Mouse (Mus musculus) CD4-positive, CD25-positive, alpha-beta regulatory T cell, adult 4 months (primary cell): ENCODE data around the gene Ptcd2. TPM values are rescaled to one million over a fixed set of nuclear protein-coding genes. Genes with fewer than 3 reads are reported as not detected.

ENCODE experiments used
- ATAC-seq: one replicate; pipeline ENCODE4 v1.8.0; 2017
- polyA plus RNA-seq, 2 experiments: library from polyadenylated mRNA; unstranded; fragments of 100-300 nt; shearing (Covaris generic); gene quantifications; one replicate each; pipeline ENCODE4 v1.2.1; 2017

The Ptcd2 gene
- 10 to 100 TPM; 62.9 to 72.4 TPM for polyA plus RNA-seq

DNA sequence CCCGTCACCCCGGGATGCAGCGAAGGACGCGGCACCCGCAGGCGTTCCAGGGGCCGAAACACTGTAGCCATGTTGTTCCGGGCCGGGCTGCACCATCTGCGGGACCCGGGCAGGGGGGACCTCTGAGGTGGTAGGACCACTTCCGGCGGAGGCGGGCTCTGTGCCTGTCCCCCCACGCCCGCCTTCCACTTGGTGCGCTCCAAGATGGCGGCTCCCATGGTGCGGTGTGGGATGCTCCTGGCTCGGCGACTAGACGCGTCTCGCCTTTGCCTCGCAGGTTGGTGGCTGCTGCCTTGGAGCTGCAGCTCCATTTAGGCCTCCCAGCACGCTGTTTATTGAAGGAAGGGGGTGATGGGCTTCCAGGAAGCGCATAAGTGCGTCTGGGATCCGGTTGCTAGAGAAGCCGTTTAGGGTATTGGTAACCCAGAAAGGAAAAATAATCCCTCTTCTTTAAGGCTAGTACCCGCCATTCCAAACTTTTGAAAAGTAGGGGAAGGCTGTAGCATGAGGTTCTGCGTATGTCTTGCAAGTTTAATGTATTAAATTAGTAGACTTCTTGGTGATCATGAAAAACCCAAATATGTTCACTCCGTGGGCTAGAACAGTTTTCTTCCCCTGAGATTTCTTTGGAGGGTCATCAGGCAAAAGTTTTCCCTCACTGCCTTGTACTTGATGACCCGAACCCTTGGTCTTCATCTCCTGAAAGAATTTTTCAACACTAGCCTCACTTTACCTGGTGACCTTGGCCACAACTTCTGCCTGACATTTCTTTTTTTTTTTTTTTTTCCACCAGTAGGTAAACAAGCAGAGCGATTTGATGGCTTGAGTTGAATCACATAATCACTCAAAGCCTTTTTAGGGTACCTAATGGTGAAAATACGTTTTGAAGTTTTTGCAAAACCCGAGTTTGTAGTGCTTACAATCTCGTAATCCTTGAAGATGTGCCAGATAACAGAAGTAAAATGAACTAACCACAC lies at the start of gene Ptcd2, which contains the start of gene Mrps27:
Ptcd2 (minus strand) TSS at position 107 of the 977 bp plus-strand sequence.
Mrps27 (plus strand) TSS at position 188 of the 977 bp plus-strand sequence.
- peak; percentile 98 for ATAC-seq

DNA sequence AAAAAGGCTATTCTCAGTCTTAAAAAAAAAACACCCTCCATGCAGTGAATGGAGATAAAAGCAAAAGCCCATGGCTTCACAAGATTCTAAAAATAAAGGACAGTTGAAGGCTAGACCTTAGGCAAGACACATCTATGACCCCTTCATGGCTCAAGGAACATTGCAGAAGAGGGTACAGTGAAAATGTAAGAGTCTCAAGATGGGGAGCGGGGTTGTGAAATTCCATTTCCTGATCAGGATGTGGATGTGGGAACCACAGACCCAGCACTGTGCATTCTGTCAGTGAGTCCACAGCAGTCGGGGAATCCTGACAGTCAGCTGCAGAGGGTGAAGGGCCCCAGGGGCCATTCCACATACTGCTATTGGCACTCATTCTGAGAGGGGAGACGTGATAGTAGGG lies 48.6 kb upstream of the Ptcd2 start:
- ATAC-seq: no peak

DNA sequence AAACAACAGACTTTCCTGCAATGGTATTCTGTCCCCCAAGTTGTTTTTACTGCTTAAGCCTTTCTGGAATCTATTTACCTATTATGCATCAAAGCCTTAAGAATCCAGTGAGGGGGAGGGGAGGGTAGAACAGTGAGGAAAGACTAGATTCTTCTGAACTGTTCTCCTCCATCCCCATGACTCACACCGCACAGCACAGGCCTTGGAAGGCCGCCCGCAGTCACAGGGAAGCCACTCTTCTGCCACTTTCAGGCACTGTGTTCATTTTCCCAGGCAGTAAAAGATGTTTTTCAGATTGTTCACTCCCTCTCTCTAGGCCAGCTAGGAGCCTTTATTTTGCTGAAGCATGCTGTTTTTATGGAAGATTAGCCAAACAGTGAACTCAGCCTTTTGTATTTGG lies 46.9 kb upstream of the Ptcd2 start:
- ATAC-seq: no peak

DNA sequence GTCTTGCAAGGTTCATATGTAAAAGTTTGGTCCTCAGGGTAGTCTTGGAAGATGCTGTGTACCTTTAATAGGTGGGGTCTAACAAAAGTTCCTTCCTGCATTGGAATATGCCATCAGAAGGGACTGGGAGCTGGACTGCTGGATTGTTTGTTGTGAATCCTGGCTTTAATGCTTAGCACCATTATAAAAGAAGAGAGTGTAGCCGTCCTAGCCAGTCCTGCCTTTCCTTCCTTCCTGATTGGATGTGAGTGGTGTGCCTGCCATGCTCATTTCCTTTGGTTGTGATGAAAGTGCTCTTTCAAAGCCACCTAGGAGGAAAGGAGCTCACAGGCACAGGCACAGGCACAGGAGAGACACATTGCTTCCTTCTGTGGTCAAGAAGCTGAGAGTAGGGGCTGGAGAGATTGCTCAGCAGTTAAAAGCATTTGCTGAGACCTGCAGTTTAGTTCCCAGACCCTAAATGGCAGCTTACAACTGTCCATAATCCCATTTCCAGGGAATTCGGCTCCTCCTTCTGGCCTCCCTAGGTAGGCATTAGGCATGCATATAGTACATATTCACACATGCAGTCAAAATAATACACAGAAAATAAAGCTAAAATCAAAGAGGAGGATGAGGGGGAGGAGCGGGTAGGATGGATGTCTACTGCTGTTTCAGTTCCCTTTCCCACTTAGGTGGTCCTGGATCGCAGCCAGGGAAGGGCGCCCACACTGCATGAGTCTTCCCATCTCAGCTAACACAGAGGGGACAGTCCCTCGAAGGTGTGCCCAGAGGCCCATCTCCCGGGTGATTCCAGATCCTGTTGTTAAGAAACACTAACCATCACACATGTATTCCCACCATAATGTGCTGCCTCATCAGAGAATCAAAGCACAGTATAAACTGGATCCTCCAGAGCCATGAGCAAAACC lies 43.7 kb upstream of the Ptcd2 start:
- no peak for ATAC-seq

DNA sequence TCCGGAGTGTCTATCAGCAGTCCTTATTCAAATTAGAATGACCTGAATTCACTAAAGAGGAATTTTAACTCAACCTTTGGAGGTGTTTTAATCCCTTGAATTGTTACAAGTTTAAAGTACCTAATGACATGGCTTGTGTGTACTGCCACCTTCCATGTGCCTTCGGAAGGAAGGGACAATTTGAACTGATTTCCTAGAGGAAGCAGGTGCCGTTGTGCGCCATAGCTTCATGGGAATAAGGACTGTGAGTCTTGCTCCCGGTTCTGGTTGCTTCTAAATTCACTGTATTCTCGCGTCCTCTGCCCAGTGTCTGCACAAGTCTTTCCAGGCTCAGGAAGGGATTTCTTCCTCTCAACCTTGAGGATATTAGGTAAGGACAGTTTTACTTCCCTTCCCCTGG lies 41.8 kb upstream of the Ptcd2 start:
- no peak for ATAC-seq

DNA sequence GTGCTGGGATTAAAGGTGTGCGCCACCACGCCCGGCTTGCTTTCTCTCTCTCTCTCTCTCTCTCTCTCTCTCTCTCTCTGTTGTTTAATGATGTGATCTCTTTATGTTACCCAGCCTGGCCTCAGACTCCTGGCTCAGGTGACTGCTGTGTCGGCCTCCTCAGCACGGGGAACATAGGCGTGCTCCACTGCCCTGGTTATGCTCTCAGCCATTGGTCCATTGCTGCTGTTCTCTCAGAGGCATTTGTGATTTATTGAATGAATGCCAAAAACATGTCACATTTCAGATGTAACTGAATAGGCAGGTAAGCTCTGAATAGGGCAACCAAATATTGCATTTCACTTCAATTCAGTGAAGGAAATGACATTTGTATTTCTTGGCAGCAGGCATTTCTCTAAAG lies 41.4 kb upstream of the Ptcd2 start:
- ATAC-seq: no peak

DNA sequence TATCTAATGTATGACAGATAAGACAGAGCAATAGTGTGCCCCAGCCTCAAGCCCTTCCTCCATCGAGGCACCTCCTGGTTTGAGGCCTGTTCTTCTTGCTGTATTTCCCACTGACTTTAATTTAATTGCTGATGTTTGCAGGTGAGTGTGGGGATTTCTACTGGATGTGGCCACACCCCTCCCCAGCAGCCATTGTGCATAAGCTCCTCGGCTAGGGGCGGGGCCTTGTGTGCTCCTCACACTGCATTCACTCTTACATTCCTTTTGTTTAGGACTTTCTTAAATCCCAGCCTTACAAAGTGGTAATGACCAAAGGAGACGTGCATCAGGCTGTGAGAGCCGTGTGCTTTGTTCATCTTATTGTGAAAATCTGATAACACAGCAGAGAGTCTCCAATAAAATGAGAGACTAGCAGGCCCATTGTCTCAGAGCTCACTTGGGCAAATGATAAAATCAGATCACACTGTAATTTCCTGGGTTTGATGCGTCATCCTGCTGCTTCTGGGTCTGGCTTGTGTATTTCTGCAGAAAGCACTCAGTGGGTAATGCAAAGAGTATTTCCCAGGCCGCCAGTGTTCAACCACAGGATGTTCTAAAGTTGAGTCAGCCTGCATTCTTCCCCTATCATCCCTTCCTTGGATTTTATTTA lies 40.2 kb upstream of the Ptcd2 start:
- peak; percentile 62 for ATAC-seq

DNA sequence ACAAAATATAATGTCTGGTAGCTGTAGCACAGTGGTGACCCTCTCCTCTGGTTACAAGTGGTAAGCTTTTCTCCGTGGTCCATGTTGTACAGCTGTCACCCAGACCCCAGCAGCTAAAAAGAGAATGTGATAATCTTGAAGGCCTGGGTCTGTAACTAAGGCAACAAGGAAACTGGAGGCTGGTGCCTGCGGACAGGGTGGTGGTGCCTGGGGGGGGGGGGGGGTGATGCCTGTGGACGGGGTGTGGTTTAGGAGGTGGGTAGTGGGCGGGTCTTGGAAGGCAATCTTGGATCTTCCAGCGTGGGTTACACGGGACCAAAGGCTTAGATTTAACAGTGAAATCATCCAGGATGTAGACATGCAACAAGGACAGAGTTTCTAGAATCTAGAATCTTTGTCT lies 37.9 kb upstream of the Ptcd2 start:
- ATAC-seq: no peak

DNA sequence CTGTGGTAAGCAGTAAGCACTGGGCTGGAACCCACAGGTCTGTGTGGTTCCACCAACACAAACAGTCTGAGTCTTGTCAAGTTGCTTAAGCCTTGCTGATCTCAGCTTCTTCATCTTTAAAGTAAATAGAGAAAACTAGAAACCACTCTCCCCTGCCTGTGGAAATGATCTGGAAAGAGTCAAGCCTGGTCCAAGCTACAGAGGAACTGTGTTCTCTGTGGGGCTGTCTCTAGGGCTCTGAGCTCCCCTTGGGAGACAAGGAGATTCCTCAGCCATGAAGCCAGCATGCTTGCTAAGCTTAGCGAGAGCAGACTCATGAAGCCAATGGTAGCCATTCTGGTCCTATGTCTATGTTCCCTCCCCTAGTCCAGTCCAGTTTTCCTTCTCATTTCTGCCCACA lies 33.7 kb upstream of the Ptcd2 start:
- no peak for ATAC-seq

DNA sequence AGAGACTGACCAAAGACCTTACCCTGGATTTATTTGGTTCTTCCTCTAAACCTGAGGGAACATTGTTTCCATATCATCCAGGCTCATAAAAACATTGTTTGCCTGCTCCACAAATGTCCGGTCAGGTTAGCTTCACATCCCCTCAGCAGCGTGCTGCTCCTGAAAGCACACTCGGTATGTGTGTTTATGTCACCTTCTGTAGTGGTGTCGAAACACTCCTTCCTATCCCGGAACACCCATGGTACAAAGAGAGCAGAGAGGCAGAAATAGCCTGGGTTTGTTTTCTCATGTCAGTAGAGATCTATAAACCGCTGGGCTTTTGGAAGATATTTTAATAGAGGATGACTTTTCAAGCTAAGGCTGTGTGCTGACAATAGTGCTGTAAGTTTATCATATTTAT lies 32.5 kb upstream of the Ptcd2 start:
- no peak for ATAC-seq

DNA sequence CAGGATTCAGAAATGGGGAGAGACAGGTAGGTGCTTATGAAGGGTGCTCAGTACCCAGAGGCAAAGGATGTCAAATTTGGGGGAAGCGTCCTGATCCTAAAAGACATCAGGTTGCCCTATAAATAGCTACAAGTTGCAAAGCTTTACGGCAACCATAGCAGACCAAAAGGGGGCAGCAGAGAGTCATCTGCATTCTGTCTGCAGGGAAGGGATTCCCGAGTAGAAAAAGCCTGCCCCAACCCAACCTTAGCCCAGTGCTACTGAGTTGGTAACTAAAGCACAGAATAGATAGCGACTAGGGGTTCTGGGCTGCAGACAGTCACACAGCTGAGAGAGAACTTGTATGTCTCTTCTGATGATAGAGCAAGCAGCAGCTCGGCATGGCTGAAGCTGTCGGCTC lies 31.0 kb upstream of the Ptcd2 start:
- peak; percentile 49 for ATAC-seq

DNA sequence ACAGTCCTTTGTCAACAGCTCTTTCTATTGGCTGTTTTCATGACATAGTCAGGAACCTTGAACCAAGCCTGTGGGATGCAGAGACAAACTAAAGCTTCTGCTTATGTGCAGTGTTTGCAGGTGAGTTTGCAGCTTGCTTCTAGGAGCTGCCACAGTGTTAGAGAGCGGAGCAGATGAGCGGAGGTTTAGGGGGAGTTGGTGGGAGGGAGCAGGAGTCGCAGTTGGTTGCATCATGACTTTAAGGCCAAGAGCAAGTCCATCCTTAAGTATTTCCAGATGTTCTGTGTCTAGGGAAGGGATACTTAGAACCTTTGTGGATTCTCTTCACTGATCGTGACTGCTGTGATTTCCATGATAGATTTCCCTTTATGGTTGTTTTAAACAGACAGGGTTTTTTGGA lies 29.7 kb upstream of the Ptcd2 start:
- no peak for ATAC-seq

DNA sequence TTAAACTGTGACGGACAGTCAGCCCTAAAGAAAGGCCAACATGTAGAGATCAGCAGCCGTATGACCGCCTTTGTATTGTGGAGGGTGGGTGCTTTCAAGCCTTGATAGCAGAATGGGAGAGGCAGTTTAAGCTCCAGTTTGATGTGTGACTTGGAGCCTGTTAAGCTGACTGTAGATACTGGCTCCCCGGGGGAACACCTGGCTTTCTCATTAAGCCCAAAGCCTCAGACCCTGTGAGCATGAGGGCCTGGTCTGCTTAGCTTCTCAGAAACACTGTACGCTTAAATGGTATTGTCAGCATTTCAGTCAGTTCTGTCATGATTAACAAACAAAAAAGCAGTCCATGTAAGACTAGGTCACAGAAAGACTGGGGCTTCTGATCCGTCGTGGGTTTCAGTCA lies 29.2 kb upstream of the Ptcd2 start:
- ATAC-seq: no peak

DNA sequence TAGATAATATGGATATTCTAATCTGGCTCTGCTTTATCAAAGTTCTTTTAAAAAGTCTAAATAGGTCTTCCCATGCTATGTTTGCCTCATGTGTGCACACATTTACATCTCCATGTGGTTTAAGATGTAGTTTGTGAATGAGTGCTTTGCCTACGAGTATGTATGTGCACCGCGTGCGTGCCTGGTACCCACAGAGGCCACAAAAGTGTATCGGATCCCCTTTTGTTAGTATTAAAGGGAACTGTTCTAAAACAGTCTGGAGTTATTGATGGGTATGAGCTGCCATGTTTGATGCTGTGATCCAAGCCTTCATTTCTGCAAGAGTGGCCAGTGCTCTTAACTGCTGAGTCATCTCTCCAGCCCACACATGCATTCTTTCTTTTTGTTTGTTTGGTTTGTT lies 26.8 kb upstream of the Ptcd2 start:
- no peak for ATAC-seq

DNA sequence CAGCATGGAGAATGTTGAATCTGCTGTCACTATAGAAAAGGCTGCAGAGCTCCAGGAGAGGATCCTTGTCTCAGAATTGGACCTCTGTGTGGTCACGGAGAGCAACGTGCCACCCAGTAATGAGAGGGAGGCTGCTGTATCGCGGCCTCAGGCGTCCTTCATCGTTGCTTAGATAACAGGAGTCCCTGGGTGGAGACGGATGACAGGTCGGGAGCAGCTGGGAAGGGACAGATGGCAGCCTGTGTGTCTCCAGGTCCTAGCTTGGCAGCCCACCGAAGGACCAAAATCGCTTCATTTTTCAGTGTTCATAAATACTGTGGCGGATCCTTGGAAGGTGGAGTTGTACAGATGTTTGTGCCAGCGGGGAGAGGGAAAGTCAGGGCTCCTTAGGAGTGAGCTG lies 24.6 kb upstream of the Ptcd2 start:
- no peak for ATAC-seq

DNA sequence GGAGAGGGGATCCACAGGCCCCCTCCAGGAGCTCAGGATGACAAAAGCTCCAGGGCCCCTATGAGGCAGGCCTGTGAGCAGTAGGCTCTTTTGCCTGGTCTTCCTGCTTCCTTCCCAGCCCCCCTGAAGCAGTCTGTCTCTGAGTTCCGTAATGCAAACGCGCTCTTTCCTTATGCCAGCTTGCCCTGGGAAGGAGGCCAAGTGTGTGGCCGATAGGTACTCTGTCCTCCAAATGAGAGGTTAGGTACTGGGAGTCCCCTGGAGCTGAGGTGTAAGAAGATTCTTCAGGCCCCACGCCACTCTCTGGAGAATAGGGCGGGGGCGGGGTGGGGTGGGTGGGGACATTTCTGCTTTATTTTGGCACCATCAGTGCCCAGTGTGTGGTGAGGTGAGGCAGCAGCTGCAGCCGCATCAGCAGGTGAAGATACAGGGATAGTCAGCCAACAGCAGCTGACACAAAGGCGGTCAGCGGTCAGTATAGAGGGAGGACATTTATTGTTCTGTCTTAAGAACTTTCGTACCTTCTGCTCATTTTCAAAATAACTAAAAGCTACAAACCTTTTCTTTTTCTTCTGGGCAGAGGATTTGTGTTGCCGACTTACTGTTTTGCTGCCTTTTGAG lies 23.2 kb upstream of the Ptcd2 start:
- ATAC-seq: no peak

DNA sequence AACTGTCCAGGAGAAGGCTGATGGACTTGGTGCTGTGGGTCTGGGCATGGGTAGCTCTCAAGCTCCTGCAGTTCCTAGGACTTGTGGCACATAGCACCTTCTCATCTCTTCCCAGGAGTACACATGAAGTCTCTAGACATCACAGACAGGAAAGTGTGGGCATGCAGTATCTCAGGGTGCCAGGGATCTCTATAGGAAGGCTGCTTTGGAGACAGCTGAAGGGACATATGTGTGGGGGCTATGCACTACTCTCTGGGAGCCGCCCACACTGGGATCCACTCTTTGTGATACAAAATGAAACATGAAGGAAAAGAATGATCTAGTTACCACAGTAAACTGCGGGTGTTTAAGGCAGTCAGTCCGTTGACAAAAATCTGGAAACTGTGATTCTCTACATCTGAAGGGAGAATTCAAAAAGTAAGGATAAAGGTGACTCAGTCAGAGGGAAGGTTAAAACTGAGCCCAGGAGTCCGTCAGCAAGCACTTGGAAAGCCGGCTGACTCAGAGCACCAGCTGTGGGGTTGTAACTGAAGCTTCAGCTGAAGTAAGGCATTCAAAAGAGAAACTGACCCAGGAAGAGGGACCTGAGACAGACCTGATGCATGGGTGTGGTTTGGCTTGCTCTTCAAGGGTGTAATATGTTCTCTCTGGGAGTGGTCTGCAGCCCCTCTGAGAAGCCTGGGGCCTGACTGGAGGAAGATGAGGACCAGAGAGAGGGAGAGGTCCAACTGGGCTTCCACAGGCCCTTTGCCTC lies 22.1 kb upstream of the Ptcd2 start:
- ATAC-seq: no peak

DNA sequence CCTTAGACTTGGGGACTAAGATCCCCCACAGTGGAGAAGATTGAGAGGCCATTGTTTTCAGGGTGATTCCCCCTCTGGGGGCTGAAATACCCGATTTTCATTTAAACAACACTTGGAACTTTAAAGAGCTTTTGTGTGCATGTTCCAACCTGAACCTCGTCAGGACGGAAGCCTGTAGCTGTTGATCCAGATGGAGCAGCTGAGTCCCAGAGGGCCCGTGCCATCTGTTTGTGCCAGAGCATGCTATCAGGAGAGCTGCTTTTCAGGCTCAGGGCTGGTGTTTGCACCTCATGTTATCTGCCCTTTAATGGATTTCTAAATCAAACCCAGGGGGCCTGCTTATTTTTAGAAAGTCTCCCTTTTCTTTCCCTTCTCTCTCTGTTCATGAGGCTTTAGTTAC lies 19.4 kb upstream of the Ptcd2 start:
- no peak for ATAC-seq

DNA sequence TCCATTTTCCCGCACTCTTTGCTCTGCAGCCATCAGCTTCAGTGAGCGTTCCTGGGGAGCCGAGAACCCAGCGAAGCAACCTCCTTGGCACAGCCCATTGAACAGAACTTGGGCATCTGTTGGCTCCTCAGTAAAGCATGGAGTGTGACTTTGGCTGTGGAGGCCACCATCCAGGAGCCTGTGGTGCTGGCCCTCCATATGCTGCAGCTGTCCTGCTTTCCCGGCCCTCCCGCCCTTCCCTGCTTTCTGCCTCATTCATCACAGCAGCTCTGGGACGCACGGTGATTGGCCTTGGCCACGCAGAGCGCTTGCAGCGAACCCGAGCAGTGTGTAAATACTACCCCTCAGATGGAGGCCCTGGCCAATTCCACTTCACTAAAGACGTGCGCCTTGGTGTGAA lies 14.4 kb upstream of the Ptcd2 start:
- ATAC-seq: no peak

DNA sequence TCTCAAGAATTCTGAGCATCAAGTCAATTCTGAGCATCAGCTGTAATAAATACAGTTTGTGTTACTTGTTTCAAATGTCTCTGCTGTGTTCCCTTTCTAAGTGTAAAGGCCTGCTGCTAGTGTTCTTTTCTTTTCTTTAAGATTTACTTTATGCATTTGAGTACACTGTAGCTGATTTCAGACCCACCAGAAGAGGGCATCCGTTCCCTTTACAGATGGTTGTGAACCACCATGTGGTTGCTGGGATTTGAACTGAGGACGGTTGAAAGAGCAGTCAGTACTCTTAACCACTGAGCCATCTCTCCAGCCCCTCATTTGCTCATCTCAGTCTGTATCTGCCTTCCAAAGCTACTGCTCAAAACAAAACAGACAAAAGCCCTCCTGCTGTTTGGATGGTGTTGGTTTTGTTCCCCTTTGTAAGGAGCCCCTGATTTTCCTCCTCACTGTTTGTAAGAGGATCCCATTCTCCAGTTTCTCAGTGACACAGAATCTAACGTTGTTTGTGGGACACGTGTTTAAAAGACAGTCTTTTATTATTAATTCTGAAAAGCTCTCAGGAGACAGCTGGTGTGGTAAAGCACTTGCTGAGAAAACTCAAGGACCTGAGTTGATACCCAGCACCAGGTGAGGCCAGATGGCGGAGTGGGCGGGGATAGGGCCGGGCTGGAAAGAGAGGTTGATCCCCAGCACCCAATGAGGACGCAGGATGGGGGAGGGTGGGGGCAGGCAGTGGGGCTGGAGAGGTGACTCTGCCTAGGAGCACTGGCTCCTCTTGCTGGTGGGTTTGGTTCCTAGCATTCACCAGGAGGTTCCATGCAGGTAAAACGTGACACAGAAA lies 12.1 kb upstream of the Ptcd2 start:
- ATAC-seq: no peak

DNA sequence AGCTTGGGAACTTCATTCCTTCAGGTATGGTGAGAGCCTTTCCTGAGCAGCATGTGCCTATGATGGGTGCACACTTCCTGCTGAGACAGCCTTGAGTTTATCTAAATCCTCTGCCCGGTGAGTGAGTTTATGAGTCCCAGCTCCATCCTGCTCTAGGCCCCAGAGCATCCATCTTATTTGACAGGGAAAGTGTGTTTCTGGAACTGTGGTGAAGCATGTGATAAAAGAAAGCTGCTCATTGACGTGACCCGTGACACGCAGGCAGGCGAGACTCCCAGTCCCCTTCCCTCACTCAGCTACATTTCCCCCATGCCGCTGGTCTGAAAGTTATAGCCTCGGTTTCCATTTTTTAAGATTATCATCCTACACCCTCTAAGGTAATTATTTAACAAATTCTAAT lies 11.4 kb upstream of the Ptcd2 start:
- ATAC-seq: no peak
